Mouse (Mus musculus): Measurements from ENCODE around the gene Mrps33.
A peak's percentile ranks its signal among the peaks of the same experiment; 100 is the strongest.

Gene Mrps33

DNA sequence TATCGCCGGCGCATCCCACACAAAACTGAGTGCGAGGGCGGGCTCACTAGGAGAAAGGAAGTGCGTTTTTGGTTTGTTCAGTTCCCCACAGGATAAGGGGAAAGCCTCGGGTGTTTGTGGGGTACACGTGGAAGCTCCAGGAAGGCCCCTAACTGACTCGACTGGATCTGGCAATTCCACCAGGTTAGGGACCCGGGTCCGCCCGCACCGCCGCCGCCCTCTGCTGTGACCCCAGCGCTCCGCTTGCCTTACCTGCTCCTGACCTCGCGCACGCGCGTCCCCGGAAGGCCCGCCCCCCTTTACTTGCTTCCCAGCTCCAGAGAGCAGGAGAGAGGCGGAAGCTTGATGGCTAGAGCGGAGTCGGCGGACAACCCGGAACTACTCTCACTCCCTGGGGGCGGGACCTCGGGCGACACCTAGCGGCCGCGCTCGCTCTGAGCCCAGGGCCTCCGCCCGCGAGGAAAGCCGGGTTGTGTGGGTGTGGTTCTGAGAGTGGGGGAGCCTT, at the start of gene Mrps33:
Gene Mrps33, minus strand, starts transcription at position 377 of the 505 bp plus-strand sequence.
- peak; percentile 96 for DNase-seq (ENCODE audit: low read depth, low spot score)

DNA sequence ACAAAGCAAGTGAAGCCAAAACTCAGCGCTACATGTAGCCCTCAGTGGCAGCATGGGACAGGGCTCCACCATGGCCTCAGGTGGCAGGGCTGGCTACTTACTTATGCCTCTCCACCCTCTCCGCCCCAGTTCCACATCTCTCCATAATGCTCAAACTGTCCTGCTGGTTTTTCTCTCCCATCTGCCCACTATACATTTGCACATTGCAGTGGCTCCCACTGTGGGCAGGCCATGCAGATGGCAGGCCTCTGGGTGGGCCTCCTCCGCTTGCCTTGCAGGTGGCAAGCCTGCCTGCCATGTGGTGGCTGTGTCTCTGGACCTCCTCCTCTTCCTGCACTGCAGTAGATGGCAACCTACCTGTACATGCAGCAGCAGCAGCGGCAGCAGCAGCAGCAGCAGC, 38.9 kb upstream of the Mrps33 start:
- DNase-seq (ENCODE audit: low read depth, low spot score): no peak

DNA sequence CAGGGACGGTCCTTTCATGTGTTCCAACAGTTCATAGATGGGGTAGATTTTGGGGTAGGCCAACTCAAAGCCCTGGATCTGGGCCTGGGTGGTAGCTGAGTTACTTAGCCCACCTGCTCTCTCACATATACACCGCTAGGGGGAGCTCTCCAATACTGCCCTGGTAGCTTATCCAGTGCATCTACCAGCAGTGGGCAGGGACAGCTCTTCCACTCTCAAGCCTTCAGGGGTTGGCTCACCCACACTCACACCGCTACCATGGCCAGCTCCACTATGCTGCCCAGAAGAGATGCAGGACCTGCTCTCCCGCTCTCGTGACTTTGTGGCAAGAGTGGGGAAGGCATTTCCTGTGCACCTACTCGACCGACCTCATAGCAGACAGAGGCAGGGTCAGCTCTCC, 38.0 kb upstream of the Mrps33 start:
- DNase-seq (ENCODE audit: low read depth, low spot score): no peak

DNA sequence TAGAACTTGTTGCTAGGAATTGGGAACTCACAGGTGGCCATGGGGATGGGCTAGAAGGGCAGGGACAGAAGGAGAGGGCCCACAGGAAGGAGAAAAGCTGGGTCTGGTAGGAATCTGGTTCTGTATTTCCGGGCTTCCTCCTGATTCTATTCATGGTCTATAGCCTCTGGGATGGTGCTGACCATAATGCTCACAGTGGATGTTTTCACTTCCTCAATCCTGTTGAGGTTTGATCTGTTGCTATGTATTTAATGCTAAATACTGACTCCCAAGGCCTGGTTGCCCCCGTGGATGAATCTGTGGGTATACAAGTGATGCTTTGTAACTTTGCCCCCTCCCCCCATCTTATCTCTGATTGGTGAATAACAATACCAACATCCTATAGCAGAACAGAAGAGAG, 36.8 kb upstream of the Mrps33 start:
- DNase-seq (ENCODE audit: low read depth, low spot score): no peak

DNA sequence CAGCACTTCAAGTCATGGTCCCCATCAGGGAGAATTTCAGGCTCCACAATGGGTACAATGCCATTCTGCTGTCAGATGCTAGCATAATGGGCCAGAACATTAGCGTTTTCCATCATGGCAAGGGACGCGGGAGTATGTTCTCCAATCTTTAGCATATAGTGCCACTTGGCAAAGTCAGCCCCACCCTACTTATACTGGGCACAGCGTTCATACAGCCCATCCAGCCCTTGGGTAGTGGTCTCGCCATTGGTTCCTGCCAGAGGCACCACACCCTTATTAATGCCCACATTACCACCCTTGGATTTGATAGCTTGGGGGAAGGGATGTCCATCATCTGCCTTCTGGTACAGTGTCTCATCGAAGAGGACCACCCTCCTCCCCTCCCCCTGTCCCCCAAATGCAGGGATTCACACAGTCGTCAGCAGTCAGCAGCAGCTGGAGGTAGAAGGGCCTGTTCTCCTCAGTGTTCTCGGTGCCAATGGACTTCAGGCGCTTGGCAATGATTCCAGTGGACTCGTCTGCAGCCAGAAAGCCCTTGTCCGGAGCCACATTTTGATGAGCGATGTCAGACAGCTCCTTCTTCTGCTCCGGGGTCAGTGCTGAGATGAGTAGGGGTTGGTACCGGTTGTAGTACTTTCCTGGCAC, 33.0 kb upstream of the Mrps33 start:
- DNase-seq (ENCODE audit: low read depth, low spot score): no peak

DNA sequence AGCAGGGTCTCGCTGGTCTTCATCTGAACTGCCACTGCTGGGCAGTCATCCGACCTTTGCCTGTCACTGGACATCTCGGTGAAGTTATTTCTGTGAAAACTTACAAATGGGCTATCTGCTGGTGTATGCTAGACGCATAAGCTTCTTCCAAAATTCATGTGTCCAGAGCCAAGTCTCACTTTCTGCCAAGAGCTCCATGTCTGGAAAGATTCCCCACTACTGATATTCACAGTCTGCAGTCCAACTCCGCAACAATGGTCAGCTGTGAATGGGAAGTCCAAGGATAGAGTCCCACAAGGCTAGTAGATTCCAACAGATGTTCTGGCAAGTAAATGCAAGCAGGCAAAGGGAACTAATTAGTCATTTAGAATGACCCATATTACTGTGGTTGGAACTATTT, 17.9 kb upstream of the Mrps33 start:
- DNase-seq (ENCODE audit: low read depth, low spot score): no peak

DNA sequence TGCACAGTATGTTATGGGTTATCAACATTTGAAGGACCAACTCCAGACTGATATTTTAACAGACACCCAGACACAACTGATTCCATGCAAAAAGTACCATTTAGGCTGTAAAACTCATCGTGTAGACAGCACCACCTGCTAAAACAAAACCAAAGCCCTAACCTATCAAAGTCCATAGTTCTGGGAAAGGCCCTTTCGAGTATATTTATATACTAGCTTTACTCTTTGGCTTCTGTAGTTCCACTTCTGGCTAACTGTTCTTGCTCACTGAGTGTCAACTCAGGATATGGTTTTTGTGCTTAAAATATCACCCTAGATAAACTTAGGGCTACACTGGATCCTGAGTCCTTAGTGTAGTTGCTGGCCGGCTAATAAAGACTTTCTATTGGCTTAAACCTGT, 10.5 kb upstream of the Mrps33 start:
- no peak for DNase-seq (ENCODE audit: low read depth, low spot score)

DNA sequence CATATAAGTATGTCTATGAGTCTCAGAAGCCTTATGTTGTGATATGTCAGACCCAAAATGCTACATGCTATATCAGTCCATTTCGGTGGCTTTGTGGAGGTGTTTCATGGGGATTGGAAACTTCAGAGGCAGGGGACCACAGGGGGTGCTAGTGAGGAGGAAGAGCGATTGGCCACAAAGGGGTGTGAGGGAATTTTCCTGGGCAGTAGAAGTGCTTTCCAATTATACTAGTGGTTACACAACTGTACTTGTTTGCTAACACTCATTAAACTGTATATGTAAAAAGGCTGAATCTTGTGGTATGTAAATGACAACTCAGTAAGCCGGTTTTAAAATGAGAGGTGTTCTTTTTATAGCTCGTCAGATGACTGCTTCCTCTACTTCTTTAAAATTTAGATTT, 8.1 kb upstream of the Mrps33 start:
- DNase-seq (ENCODE audit: low read depth, low spot score): no peak

DNA sequence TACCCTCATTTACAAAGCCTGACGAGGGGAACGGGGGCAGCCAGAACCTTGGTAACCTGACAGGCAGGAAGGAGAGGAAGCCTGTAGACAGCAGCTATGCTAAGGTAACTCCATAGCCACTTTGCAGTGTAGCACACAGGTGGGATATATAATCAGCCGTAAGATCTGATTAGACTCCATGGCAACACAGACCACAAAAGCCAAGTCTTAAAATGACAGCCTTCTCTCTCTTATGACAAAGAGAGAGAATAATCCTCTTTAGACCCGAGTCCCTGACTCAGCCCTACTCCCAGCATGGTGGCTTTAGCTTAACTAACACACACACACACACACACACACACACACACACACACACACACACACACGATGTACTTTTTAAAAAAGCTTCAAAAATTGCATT, 2.3 kb downstream of the Mrps33 start:
- no peak for DNase-seq (ENCODE audit: low read depth, low spot score)

DNA sequence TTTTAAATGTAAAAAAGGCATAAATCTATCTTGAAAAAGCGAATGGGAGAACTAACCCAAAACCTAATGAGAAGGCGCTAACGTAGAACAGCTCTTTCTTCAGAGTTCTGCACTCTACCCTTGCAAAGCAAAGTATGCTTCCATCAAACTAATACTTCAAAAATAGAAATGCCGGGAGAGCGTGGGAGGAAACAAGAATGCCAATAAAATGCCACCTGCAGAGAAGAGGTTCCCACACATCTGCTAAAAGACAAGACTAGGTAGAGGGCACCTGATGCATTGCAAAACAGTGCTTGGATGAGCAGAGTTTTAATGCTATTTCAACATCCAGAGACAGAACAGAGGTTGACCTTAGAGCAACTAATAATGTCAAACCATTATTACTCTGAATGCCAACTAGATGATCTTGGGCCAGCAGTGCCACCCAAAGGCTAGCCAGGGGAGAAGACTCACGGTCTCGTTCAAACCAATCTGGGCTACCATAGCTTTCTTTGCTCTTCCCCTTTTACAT, 3.7 kb downstream of the Mrps33 start:
- DNase-seq (ENCODE audit: low read depth, low spot score): no peak

DNA sequence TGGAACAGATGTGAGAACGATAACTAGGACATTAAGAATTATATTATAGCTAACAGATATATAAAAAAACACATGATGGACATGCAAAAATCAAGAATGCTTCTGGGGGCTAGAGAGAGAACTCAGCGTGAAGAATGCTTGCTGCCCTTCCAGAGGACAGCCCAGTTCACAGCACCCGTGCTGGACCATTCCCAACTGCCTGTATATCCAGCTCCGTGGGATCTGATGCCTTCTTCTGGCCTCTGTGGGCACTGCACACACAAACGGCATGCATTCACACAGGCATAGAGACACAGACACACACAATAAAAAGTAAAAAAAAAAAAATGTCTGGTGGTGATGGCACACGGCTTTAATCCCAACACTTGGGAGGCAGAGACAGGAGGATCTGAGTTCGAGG, 4.5 kb downstream of the Mrps33 start:
- no peak for DNase-seq (ENCODE audit: low read depth, low spot score)

DNA sequence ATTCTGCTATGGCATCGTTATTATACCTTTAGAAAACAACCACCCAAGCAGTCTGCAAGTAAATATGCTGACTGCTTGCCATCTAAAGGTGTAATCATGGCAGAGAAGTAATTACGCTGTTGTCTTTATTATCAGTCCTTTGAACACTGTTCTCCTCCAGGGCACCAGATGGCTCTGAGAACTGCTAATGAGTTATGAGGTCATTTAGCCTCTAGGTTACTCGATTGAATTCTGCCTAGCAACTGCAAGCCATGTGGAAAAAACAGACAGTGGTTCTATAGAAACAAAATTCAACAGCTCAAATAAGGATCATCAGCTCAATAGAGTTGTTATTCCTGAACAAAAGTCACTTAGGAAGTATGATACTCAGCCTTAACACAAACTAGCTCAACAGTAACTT, 4.9 kb downstream of the Mrps33 start:
- peak; percentile 49 for DNase-seq (ENCODE audit: low read depth, low spot score)

DNA sequence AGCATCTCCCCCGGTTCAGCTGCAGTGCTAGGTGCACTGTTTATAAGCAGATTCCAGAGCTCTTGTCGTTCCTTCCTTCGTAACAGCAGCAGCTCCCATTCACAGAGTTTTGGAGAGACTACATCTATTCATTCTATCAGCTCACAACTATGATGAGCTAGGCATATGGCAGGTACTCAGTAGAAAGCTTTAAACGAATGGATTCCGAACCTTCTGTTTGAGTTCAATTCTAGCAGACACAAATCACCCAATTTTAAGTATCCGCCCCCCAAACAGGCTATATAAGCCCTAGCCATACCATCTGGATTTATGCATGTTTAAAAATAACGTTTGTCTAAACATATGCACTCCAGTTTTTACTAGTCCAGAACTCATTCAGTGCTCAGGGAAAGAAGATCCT, 9.8 kb downstream of the Mrps33 start:
- DNase-seq (ENCODE audit: low read depth, low spot score): no peak

DNA sequence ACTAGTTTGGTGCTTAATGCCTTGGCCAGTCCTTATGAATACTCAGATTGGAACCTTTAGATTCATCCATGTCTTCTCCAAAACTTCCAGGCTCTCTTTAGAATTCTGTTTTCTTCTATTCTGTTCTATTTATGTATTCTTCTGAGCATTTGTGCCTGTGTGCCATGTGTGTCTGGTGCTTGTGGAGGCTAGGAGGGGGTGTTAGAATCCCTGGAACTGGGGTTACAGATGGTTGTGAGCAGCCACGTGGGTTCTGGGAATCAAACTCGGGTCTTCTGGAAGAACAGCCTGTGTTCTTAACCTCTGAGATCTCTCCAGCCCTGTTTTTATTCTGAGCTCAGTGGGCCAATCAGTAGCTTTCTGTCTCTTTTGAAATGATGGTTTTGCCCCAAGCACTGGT, 13.7 kb downstream of the Mrps33 start:
- no peak for DNase-seq (ENCODE audit: low read depth, low spot score)

DNA sequence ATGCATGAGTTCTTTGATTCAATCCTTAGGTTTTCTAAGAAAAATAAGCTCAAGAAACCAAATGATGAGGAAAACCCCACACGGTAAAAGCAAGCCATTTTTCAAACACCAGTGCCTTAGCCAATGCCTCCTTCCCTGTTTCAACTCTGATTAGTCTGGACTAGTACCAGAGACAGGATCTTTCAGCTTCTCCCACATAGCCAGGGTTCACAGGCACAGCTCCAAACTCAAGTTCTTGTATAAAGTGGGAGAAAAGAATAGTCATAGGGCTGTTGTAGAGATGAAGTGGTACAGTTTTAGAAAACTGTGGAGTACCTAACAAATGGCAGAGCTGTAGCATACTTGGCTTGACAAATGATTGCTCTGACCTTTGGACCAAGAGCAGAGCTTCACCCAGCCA, 14.6 kb downstream of the Mrps33 start:
- DNase-seq (ENCODE audit: low read depth, low spot score): no peak

DNA sequence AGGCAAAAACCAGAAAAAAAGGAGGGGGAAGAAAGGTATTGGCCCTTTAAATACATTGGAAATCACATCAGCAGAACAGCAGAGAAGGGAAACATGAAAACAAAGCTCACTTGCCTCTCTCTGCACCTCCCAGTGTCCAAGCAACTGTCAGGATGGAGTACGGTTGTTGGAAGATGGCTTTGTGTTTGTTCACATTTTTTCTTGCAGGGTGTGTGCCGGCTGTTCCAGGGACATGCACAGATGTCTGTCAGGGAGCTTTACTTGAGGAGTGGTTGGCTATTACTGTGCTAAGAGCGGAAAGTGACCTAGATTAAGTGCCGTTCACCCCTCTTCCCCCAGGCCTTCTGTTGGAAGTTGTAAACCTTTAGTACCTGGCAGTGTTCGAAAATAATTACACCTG, 19.0 kb downstream of the Mrps33 start:
- no peak for DNase-seq (ENCODE audit: low read depth, low spot score)

DNA sequence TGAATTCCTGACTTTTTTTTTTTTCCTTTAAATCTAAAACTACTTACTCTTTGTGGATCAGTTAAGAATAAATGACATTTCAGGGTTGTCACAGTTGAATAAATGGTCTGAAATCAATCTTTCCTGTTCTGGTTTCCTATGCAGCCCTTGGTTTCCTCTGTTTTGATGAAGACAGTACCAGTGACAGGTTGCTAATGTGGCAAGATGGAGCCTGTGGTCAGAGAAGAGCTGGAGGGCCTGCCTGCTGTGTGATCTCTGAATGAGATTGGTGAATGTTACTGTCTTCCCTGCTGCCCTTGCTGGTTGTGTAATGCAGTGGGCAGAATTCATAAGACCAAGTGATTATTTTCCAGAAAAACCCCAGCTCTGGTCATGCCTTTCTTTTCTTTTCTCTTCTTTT, 22.4 kb downstream of the Mrps33 start:
- no peak for DNase-seq (ENCODE audit: low read depth, low spot score)

DNA sequence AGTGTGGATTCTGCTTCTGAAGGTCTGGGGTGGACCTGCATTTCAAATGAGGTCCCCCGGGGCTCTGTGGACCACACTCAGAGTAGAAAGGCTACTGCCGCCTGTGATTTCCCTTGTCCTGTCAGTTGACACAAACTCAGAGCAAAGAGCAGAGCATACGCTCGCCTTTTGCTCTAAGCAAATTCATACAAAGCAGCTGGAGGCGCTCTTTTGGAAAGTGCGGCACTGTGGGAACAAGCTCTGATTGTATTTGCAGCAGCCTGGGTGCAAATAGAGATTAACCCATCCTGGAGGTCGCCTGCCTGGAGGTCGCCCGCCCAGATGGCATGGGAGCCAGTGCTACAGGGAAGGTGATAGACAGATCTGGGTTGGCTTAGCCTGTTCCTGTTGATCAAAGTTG, 23.0 kb downstream of the Mrps33 start:
- peak; percentile 49 for DNase-seq (ENCODE audit: low read depth, low spot score)

DNA sequence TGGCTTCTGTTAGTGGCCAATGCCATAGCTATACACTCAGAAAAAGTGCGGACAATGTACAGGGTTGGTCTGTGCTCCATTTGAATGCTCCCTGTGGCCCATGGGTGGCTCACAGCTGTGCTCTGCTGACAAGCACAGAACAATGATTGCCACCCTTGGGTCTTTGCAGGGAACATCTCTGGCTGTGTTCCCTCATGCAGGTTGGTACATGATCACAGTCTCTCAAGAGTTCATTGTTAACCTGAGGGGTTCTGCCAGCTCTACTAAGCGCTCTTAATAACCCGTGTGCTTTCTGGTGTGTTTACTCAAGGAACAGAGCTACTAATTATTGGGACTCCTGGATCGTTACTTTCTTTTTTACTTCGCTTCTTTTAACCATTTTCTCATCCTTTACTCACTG, 24.8 kb downstream of the Mrps33 start:
- no peak for DNase-seq (ENCODE audit: low read depth, low spot score)

DNA sequence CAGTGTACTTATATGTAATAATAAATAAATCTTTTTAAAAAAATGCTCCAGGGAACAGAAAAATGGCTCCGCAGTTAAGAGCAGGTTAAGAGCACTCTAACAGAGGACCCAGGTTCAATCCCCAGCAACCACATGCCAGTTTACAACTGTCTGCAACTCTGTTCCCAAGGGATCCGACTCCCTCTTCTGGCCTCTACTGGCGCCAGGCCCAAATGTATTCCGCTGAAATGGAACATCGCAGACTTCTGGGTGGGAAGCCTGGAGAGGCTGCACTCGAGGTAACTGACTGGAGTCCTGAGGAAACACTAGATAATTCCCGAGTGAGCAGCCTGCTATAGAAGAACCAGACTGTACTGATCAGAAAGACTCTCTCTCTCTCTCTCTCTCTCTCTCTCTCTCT, 27.3 kb downstream of the Mrps33 start:
- no peak for DNase-seq (ENCODE audit: low read depth, low spot score)

DNA sequence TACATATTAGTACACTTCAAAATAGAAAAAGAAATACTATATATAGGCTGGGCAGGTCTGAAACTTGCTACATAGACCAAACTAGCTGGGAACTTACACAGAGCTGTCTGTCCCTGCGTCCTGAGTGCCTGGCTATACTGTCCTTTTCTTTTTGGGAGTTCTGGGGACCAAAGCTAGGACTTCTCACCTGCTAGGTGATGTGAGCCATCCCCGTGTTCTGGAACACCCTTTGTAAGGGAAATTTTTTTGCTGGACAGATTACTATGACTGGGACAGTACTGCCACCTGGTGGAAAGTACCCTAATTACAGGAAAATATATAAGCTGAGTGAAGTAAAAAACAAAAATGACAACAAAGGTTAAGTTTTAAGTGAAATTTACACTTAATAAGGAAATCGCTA, 28.2 kb downstream of the Mrps33 start:
- DNase-seq (ENCODE audit: low read depth, low spot score): peak; percentile 67

DNA sequence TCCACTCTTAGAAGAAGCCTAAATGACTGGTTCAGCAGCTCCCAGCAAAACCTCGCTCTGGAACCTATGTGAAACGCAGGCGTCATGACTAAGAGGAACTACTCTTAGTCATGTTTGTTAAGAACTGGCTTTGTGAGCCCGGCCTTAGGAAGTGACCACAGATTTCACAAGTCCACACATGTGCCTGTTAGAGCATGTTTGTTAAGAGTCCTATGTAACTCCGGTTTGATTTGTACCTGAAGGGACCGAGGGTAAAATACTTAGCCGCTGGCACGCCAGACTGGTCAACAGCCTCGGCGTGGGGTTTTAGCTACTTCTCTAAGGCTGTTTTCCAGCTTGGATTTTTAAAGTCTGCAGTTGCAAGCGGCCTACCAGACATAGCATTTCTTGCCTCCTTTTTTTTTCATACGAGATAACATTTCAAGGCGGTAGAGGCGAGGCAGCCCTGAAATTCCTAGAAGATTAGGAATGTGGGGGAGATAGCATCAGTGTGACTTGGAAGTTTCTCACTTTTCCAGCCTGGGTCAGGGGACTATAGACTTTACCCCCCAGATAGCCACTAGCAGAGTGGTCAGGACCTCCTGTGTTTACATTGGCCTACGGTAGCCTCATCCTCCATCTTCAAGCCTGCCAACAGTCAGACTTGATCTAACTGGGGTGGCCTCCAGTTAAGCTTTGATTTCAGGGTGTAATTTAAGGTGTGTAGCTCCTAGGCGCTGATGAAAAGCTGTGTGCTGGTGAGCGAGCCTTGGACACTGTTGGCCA, 28.8 kb downstream of the Mrps33 start:
- DNase-seq (ENCODE audit: low read depth, low spot score): no peak
